Mouse (Mus musculus): ENCODE results near the gene Emp2. TPM values are rescaled to one million over a fixed set of nuclear protein-coding genes. Genes with fewer than 3 reads are reported as not detected.

Emp2 gene
- polyA plus RNA-seq, 1 experiment from 2014 or later = 3.1 TPM

DNA sequence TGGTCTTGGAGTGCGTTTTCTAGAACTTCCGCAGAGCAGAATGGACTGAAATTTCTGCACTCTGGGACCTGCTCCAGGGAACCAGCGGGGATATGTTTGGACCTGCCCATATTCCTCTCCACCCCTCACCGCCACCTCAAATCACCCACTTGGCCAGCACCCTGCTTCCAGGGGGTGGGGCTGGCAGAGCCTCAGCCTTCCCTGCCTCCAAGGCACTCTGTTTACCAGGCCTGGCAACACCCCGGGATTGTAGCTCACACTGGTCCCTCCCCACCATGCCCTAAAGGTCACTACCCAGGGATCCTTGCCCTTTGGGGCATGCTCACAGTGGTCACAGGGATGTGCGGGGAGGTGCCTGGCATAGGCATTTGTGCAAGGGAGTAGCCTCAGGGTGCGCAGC is 33.8 kb upstream of the Emp2 start:
- Histone ChIP-seq H3K9me3 (ENCODE audit: control insufficient read depth, low read length) (no peaks in the 10 kb centered on the region), H3K4me3 (ENCODE audit: low read depth, low read length) (no peak overlapping the region), H3K4me1 (replicated peaks; ENCODE audit: control insufficient read depth, insufficient read depth, low read length) (no peaks in the 10 kb centered on the region; the same call in 1 of the 2 replicates), H3K36me3 (ENCODE audit: control insufficient read depth, insufficient read depth, low read length) (no peaks in the 10 kb centered on the region), H3K9ac (ENCODE audit: low read length) (no peak overlapping the region), H3K27ac (ENCODE audit: low read depth, low read length) (no peak overlapping the region), H3K27me3 (ENCODE audit: control insufficient read depth, insufficient read depth, low read length) (no peaks in the 10 kb centered on the region), H3K4me2 (ENCODE audit: low read depth, low read length, severe bottlenecking) (no peak overlapping the region)
- ATAC-seq (replicated peaks; ENCODE audit: low FRiP score) = no peak
- no peak for DNase-seq (ENCODE audit: low spot score)
- WGBS = 88% methylated on average over 7 of the region's 7 CpGs

DNA sequence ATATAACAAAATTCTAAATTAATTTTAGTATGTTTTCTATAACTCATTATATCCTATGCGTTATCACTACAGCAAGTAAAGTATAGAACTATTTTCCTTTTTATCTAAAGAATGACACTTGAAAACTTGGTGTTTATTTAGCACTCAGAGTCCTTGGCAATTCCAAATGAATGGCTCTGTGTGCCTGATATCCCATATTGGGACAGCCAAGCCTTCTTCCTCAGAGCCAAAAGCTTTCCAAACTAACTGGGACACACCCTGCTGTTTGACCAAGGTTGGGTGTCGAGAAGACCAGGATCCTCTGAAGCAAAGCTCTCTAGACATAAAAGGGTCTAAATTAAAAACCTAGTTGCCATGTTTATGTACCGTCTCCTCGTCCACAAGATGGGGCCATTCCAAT is 27.3 kb upstream of the Emp2 start:
- no peak overlapping the region for H3K27ac ChIP-seq (ENCODE audit: low read depth, low read length)
- ATAC-seq (replicated peaks; ENCODE audit: low FRiP score) (no peak), DNase-seq (ENCODE audit: low spot score) (no peak)
- H3K9ac ChIP-seq (ENCODE audit: low read length) = no peak overlapping the region
- no peaks in the 10 kb centered on the region for H3K27me3 ChIP-seq (ENCODE audit: control insufficient read depth, insufficient read depth, low read length)
- H3K4me3 ChIP-seq (ENCODE audit: low read depth, low read length) = no peak overlapping the region
- no peaks in the 10 kb centered on the region; the same call in 1 of the 2 replicates for H3K4me1 ChIP-seq (replicated peaks; ENCODE audit: control insufficient read depth, insufficient read depth, low read length)
- H3K36me3 ChIP-seq (ENCODE audit: control insufficient read depth, insufficient read depth, low read length) = no peaks in the 10 kb centered on the region
- H3K4me2 ChIP-seq (ENCODE audit: low read depth, low read length, severe bottlenecking) = no peak overlapping the region
- H3K9me3 ChIP-seq (ENCODE audit: control insufficient read depth, low read length) = no peaks in the 10 kb centered on the region
- 71% methylated on average over 4 of the region's 4 CpGs for WGBS

DNA sequence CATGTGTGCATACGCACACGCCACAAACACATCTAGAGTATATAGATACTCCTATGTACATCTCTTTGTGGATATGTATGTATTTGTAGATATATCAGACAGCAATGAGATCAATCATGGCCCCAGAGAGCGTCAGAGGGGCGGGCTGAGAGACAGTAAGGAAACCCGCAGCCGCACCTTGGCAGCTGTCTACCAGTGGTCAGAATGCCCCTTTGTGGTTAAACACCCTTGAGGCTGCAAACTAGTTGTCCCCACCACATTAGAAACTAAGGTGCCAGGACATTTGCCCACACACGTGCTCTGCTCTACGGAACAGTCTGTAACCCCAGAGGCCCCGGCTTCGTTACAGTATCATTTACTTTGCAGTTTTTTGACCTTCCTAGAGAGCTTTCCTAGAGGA is 26.2 kb upstream of the Emp2 start:
- no peak for ATAC-seq (replicated peaks; ENCODE audit: low FRiP score)
- no peak for DNase-seq (ENCODE audit: low spot score)
- Histone ChIP-seq H3K4me3 (ENCODE audit: low read depth, low read length) (no peak overlapping the region), H3K36me3 (ENCODE audit: control insufficient read depth, insufficient read depth, low read length) (no peaks in the 10 kb centered on the region), H3K27ac (ENCODE audit: low read depth, low read length) (no peak overlapping the region), H3K4me1 (replicated peaks; ENCODE audit: control insufficient read depth, insufficient read depth, low read length) (no peaks in the 10 kb centered on the region; the same call in 1 of the 2 replicates), H3K9ac (ENCODE audit: low read length) (no peak overlapping the region), H3K4me2 (ENCODE audit: low read depth, low read length, severe bottlenecking) (no peak overlapping the region), H3K9me3 (ENCODE audit: control insufficient read depth, low read length) (no peaks in the 10 kb centered on the region), H3K27me3 (ENCODE audit: control insufficient read depth, insufficient read depth, low read length) (no peaks in the 10 kb centered on the region)
- WGBS = 93% methylated on average over 10 of the region's 10 CpGs

DNA sequence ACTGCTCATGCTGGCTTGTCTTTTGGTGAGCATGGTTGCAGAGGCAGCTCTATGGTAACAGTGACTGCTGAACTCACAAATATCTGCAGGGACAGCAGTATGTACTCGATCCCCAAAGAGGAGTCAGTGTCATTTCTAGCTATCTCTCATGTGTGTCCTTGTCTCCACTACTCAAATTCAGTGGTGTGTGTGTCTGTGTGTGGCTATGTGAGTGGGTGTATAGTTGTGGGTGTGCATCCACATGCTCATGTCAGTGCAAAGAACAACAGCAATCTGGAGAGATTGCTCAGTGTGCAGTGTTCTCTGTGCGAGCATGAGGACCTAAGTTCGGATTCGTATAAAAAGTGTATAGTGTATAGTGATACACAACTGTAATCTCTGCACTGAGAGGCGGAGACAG is 24.8 kb upstream of the Emp2 start:
- no peak overlapping the region for H3K4me3 ChIP-seq (ENCODE audit: low read depth, low read length)
- ATAC-seq (replicated peaks; ENCODE audit: low FRiP score) = no peak
- 91% methylated on average over 5 of the region's 5 CpGs for WGBS

DNA sequence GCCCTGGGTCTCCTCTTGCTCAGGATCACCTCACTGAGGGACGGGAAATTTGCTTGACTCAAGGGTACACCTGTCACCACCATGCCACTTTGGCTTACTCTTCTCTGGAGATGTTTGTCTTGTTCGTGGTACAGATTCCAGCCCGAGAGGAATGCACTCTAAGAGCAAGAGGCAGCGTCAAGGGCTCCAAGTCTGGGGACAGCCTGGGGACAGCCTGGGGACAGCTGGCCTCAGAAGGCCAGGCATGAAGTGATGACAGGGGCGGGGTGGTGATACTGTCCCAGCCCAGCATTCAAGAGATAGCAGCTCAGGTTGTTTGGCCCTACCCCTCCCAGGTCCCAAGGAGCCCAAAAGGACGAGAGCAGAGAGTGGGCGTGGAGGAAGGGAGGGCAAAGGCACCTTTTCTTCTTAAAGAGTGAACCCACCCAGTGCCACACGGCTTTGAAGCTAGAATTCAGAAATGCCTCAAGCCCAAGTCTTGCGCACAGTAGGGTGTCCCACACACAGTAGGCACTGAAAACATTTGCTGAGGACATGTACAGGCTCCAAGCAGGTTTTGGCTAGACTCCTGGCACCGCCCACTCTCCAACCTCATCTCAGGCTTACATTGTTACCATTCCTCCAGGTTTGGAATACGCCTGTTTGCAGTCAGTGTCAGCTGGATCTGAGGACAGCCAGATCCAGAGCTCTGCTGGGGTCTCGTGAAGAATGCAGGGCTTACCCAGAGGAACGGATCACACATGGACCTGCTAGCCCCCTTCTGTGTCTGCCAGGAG is 23.8 kb upstream of the Emp2 start:
- no peak overlapping the region for H3K4me3 ChIP-seq (ENCODE audit: low read depth, low read length)
- H3K27me3 ChIP-seq (ENCODE audit: control insufficient read depth, insufficient read depth, low read length) = no peaks in the 10 kb centered on the region
- DNase-seq (ENCODE audit: low spot score) (no peak), ATAC-seq (replicated peaks; ENCODE audit: low FRiP score) (no peak)
- H3K36me3 ChIP-seq (ENCODE audit: control insufficient read depth, insufficient read depth, low read length) = no peaks in the 10 kb centered on the region
- H3K9ac ChIP-seq (ENCODE audit: low read length) = no peak overlapping the region
- H3K4me1 ChIP-seq (replicated peaks; ENCODE audit: control insufficient read depth, insufficient read depth, low read length) = no peaks in the 10 kb centered on the region
- no peak overlapping the region for H3K27ac ChIP-seq (ENCODE audit: low read depth, low read length)
- no peaks in the 10 kb centered on the region for H3K9me3 ChIP-seq (ENCODE audit: control insufficient read depth, low read length)
- H3K4me2 ChIP-seq (ENCODE audit: low read depth, low read length, severe bottlenecking) = no peak overlapping the region
- WGBS = 81% methylated on average over 13 of the region's 13 CpGs

More for the DNA sequence above, 24.8 kb upstream of the Emp2 start:
- no peaks in the 10 kb centered on the region for H3K4me1 ChIP-seq (replicated peaks; ENCODE audit: control insufficient read depth, insufficient read depth, low read length)
- no peak overlapping the region for H3K27ac ChIP-seq (ENCODE audit: low read depth, low read length)
- H3K4me2 ChIP-seq (ENCODE audit: low read depth, low read length, severe bottlenecking) = no peak overlapping the region
- H3K9ac ChIP-seq (ENCODE audit: low read length) = no peak overlapping the region
- H3K36me3 ChIP-seq (ENCODE audit: control insufficient read depth, insufficient read depth, low read length) = no peaks in the 10 kb centered on the region
- H3K27me3 ChIP-seq (ENCODE audit: control insufficient read depth, insufficient read depth, low read length) = no peaks in the 10 kb centered on the region
- no peaks in the 10 kb centered on the region for H3K9me3 ChIP-seq (ENCODE audit: control insufficient read depth, low read length)
- no peak for DNase-seq (ENCODE audit: low spot score)

DNA sequence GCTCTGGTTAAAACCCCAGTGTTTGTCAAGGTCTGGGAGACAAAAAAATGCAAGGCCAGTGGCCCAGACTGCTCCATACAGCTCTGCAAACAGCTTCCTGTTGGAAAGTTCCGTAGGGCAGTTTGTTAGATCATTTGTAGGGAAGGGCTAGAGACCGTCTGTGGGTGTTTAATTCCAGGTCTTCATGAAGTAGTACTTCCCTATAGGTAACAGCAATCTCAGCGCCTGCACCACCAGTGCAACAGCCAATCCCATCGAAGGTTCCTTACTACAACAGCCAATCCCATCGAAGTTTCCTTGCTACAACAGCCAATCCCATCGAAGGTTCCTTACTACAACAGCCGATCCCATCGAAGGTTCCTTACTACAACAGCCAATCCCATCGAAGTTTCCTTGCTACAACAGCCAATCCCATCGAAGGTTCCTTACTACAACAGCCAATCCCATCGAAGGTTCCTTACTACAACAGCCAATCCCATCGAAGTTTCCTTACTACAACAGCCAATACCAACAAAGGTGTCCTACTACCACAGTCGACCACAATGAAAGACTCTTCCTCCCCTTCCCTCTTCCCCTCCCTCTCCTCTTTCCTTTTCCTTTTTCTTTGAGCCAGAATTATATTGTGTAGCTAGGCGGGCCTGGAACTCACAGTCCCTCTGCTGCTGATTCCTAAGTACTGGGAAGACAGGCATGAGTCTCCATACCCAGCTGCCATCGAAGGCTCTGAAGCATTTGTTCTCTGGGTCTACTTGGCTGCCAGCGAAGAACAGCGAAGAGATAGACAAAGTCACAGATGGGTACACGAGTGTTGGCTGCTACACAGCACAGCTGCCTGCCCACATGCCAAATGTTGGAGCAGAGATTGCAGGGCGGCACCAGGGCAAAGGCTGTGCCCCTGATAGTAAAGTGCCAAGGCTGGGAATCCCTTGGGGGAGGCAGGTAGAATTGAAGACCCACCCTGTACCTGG is 23.0 kb upstream of the Emp2 start:
- Histone ChIP-seq H3K4me2 (ENCODE audit: low read depth, low read length, severe bottlenecking) (no peak overlapping the region), H3K27me3 (ENCODE audit: control insufficient read depth, insufficient read depth, low read length) (no peaks in the 10 kb centered on the region), H3K4me1 (replicated peaks; ENCODE audit: control insufficient read depth, insufficient read depth, low read length) (no peaks in the 10 kb centered on the region), H3K9me3 (ENCODE audit: control insufficient read depth, low read length) (no peaks in the 10 kb centered on the region), H3K36me3 (ENCODE audit: control insufficient read depth, insufficient read depth, low read length) (no peaks in the 10 kb centered on the region), H3K4me3 (ENCODE audit: low read depth, low read length) (no peak overlapping the region), H3K9ac (ENCODE audit: low read length) (no peak overlapping the region), H3K27ac (ENCODE audit: low read depth, low read length) (no peak overlapping the region)
- WGBS = 95% methylated on average over 19 of the region's 19 CpGs
- no peak for ATAC-seq (replicated peaks; ENCODE audit: low FRiP score)
- no peak for DNase-seq (ENCODE audit: low spot score)

DNA sequence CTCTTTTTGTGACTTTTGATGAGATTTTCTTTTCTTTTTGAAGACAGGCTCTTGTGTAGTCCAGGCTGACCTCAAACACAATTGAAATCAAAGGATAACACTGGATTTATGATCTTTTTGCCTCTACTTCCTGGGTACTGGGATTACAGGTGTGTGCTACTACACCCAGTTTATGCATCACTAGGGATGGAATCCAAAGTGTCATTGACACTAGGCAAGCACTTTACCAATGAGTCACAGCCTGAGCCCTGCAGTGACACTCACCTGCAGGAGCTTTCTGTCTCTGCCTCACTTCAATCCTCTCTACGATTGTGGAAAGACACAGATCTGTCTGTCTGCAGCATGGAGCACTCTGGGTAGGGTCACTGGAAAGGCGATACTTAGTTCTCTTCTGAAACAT is 22.2 kb upstream of the Emp2 start:
- DNase-seq (ENCODE audit: low spot score) (no peak), ATAC-seq (replicated peaks; ENCODE audit: low FRiP score) (no peak)
- Histone ChIP-seq H3K9me3 (ENCODE audit: control insufficient read depth, low read length) (no peaks in the 10 kb centered on the region), H3K4me2 (ENCODE audit: low read depth, low read length, severe bottlenecking) (no peak overlapping the region), H3K9ac (ENCODE audit: low read length) (no peak overlapping the region), H3K27ac (ENCODE audit: low read depth, low read length) (no peak overlapping the region), H3K36me3 (ENCODE audit: control insufficient read depth, insufficient read depth, low read length) (no peaks in the 10 kb centered on the region), H3K4me3 (ENCODE audit: low read depth, low read length) (no peak overlapping the region), H3K27me3 (ENCODE audit: control insufficient read depth, insufficient read depth, low read length) (no peaks in the 10 kb centered on the region), H3K4me1 (replicated peaks; ENCODE audit: control insufficient read depth, insufficient read depth, low read length) (no peaks in the 10 kb centered on the region)
- 92% methylated on average over 2 of the region's 2 CpGs for WGBS

DNA sequence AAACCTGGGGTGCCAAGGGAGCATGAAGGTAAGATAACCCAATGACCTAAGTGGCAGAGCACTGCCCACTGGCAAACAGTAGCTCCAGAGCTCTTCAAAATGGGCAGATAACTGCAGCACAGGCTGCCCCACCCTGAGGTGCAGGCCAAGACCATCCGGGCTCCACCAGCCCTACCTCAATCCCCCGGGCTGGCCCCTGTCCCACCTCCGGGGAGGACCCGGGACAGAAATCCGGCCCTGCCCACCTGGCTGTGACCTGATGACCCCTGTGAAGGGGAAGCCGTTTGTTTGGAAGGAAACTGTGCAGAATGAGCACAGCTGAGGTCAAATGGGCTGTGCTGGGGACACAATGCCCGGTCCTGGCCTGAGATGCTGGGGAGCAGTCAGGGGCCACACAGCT is 19.0 kb upstream of the Emp2 start:
- no peak overlapping the region for H3K27ac ChIP-seq (ENCODE audit: low read depth, low read length)
- H3K4me2 ChIP-seq (ENCODE audit: low read depth, low read length, severe bottlenecking) = no peak overlapping the region
- H3K9me3 ChIP-seq (ENCODE audit: control insufficient read depth, low read length) = no peaks in the 10 kb centered on the region
- H3K4me1 ChIP-seq (replicated peaks; ENCODE audit: control insufficient read depth, insufficient read depth, low read length) = no peaks in the 10 kb centered on the region
- H3K27me3 ChIP-seq (ENCODE audit: control insufficient read depth, insufficient read depth, low read length) = no peaks in the 10 kb centered on the region
- no peak for ATAC-seq (replicated peaks; ENCODE audit: low FRiP score)
- no peak overlapping the region for H3K4me3 ChIP-seq (ENCODE audit: low read depth, low read length)
- 49% methylated on average over 7 of the region's 7 CpGs for WGBS
- no peaks in the 10 kb centered on the region for H3K36me3 ChIP-seq (ENCODE audit: control insufficient read depth, insufficient read depth, low read length)
- H3K9ac ChIP-seq (ENCODE audit: low read length) = no peak overlapping the region
- DNase-seq (ENCODE audit: low spot score) = no peak

Measured in forebrain, embryonic 11.5 days (tissue).